Mouse (Mus musculus) layer of hippocampus, adult 9-11 months (tissue): ENCODE results near the gene Irs1.

Experiments used
- DNase-seq: peaks from one replicate; pipeline ENCODE4 v3.0.0; 2022

The Irs1 gene

DNA sequence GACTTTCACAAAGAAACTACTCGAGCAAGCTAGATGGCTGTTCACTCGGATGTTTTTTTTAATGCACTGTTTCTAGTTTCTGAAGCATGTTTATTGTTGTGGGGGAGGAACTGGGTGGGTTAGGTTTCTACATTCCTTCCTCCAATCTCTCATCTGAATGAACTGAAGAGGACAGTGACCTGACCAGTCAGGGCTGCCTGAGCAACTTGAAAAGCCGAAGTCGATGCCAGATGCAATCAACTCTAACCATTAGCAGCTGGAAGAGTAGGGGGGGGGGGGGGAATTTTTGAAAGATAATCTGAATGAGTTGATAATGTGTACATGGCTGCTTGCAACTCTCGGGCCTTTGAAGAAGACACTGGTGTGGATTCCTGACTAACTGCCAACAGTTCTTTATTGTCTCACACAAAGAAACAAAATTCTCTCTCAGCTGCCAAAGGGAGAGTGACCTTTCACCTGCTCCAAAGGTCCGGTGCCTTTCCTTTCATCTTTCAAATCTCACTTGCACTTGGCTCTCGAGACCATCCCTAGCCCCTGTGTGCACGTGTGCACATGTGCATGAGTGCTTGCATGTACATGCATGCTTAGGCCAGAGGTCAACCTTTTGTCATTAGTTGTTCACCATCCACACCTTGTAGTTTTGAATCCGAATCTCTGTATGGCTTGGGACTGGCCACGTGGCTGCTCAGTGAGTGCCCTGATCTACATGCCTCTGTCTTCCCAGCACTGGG is 43.8 kb downstream of the Irs1 start:
- no peak for DNase-seq

DNA sequence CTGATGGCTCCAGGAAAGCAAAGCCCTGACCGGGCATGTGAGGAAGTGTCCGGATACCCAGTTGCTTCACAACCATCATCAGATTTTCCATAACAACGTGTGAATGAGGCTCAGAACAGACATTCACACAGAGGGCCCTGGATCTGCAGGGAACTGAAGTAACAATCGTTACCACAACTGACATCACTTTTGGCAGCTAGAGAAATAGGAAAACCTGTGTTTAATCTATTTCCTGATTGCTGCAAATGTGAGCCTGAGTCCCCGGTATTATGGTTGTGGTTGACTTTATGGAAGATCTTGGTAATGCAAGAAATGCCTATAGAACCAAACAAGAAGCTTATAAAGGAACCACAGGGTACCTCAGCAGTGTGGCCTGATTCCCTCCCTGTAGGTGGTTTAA is 46.2 kb downstream of the Irs1 start:
- DNase-seq: no peak

DNA sequence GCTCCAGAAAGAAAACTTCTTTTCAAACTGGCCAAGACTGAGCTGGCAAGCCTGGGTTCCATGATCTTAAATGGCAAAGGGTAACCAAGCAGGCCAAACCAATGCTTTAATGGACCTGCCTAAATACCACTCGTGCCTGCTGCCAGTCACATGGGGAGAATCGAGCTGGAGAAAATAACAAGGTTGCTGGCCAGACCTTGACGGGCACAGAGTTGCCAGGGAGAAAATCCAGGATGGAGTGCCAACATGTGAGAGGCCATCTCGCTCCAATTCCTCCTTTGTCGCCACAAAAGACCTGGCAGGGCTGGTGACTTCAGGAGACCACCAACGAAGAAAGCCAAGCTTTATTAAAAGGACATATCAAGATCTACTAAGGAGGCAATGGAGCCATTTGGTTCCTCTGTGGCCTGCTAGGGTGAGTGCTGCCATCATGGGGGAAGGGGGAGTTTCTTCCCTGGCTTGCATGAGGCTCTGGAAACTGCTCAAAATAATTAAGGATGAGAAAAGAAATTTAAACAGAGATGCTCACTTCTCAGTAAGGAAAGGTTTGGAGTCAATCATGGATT is 47.9 kb downstream of the Irs1 start:
- DNase-seq: no peak

DNA sequence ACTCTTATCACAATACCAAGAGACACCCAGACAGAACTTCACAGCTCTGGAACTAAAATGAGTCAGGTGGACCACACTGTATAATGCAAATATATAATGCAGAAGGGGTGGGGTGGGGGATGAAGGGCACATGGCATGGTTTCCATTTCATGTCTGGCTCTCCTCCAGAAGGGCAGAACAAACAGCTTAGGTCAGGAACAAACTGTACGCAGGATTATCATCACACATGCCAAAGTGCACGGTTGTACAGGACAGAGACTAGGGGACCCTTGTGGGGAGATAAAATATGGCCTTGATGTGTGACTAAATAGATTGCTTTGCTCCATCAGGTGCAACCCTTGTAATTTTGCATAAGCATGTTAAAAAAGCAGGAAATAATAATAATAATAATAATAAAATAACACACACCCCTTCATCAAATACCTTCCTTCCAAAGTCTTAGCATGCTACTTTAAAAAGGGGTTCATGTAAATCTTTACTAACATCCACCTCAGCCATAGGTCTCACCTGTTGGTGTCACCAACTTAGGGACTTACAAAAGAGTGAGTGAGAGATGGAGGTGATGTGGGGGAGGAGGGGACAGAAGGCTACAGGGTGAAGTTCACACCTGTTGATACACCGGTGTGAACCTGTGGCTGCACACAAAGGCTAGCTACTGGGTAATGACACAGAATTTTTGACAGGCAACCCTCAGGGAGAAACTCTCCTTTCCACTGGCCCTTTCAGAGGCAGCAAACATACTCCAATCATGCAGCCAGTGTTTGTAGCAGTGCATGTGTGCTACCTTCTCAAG is 51.6 kb downstream of the Irs1 start:
- DNase-seq: no peak

DNA sequence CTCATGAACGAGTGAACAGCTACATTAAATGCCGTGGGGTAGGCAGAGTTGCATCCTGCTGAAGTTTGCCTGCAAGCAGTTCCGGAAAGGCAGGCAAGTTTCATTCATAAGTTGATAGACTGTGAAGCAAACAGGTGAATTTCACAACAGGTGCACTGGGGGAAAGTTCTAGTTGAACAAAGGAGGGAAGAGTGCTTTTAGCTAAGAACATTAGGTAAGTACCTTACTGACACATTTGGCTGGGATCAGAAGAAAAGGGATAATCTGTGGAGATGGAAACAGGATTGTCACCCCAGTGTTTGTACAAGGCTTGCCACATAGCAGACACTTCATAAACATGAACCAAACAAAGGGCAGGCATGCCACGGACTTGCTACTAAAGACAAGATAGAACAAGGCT is 53.0 kb downstream of the Irs1 start:
- no peak for DNase-seq

DNA sequence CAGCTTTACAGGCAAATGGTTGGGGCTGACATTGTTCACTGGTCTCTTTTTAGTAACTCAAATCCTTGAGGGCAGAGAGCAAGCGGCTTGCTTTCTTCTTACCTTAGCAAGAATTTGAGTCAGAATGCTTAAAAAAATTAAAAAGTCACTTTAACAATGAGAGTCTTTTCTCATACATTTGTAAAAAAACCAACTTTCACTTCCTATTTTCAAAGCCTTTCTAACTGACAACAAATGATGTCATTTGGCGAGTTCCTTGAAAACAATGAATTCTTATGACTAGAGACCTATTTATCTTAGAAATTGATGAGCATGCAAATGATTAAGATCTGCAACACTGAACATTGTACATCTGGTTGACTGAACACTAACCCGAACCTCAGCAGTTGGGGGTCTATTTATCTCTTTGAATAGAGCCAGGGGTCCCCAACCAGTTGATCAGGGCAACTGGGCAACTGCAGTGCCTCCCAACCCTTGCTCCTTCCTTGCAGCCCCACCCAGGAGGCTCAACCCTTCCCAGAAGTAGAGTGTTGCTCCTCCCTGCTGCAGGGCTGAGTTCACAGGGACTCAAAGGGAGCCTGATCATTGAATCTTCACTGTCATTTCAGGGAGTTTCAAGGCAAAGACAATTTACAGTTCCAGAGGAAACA is 55.6 kb downstream of the Irs1 start:
- DNase-seq: no peak

DNA sequence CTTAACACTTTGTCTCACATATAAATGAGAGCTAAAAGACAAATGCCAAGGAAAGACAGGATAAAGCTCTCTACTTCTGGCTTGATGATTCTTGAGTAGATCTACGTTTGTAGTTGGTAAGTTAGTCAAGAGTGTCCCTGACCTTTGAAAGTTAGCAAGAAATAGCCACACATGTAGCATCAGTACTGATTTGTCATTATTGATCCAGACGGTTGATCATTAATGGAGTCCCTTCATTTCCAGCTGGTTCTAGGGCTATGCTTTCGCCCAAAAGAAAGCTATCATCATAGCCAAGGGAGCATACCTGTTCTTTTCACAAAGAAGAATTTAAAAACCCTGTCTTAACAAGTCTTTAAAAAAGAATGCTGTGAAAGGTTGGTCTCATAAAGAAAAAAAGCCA is 56.6 kb downstream of the Irs1 start:
- DNase-seq: no peak

DNA sequence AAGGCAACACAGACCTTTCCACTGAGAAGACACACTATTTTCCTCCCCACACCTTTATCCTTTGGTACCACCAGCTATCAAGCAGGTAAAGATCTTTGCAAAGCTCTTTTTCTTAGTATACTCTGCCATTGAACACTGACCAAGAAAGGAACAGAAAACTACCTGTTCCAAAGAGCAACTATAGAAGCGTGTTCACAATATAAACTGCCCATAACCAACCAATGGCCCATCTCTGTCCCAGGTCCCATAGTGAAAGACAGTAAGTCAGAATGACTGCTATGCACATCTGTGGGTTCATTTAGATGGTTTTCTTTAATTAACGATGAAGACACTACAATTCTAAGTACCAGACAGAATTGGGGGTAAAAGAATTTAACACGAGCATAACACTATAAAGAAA is 58.4 kb downstream of the Irs1 start, which contains the start of gene Gm9747:
Gene Gm9747 (plus strand): TSS at position 301 of the 400 bp plus-strand sequence.
- DNase-seq: no peak

DNA sequence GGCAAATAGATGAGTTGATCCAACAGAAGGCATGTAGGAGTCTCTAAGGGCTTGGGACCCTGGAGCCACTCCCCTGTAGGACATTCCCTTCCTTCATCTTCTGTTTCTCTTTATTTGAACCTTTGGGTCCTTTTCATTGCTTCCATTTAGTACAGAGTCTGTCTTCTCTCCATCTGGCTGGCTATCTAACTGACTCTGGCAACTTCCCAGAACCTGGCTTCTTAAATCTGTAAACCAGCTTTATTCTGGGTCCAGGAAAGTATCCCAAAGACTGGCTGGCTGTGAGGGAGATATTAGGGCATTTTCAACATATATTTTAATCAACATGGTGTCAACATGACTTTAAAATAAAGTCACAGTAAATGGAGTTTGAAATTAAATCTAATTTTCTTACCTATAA is 62.4 kb downstream of the Irs1 start:
- no peak for DNase-seq

DNA sequence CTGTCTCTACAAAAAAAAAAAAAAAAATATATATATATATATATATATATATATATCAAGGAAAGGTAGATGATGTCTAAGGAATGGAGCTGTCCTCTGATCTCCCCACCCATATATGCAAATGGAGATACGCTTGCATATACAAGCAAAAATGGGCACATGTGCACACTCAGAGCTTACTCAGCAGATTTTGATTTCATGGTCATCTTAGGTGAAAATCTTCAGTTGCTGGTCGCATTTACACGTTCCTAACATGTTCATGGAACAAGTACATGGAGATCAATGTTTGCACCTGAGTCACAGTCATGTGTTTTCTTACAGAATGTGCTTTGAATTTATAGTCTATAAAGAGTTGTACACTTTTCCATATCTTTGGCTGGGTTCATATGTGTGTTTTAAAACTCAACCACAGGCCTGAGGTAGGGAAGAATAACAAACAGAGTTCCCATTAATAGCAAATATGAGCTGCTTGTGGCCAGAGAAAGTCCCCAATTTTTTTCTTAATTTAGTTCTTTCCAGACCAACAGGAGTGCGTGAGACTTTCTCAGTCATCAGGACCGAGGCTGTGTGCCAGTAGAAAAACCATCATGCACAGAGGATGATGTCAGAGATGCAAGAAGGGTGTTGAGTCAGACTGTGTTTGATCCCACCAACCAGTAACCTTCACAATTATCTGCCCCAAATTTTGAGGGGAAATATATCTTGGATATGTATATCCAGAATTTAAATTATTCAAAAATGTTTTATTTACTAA is 68.0 kb downstream of the Irs1 start:
- DNase-seq: no peak

DNA sequence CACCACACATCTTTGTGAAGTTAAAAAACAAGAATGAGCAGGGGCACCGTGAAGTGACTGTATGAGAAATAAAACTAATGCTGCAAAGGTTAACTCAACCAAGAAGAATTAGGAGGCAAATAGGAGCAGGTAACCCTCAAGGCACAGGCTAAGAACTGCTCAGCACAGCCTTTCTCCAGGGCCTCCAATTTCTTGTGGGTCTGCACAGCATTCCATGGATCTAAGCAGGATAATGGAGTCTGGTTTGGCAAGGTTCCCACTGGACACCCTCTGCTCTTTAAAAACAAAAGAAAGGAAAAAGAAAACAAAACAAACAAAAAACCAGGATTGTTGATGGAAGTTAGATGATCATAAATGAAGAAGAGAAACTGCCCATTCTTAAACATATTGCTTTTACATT is 69.8 kb downstream of the Irs1 start:
- DNase-seq: no peak

DNA sequence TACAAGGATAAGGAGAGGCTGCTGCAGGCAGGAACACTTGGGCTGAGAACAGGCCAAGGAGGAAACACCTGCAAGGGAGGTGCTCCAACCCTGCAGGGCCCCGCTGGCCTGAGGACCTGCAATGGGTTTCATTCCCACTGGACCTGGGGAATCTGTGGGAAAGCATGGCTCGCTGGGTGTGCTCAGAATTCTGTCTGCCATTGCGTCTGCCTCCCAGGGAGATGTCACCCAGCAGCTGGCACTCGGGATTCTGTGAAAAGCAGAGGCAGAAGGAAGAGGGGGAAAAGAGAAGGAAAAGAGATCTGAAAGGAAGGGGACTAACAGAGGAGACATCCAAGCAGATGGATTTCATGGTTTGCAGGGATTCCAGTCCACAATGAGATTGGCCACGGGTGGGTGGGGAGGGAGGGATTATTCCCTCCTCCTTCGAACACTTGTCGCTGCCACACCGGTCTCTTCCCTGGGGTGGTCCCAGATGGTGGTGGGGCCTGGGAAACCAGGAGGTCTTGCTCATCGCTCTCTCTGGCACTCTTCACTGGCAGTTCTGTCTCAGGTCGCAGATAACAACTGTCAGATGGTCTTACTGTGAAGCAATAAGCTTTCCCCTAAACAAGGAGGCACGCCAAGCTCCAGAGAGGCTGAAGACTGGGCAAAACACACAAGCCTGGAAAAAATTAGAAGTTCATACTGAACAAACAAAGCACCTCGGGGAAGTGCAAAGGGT is 70.4 kb downstream of the Irs1 start:
- no peak for DNase-seq

DNA sequence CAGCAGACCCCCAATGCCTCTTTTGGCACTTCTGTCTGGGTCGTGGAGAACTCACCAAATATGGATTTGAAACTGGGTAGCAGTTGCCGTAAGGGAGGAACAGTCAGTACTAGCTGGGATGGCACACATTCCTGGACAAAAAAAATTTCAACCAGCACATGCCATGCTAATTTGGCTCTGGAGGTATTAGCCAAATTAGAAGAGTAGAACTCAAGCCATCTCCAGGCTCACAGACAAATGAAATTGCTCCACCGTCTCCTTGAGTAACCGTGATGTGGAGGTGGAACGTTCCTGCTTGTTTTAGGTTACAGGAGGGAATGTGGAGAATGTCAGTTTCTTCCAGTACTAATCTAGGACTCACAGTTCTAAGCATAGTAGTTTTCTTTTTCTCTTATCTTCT is 83.7 kb downstream of the Irs1 start:
- DNase-seq: no peak

DNA sequence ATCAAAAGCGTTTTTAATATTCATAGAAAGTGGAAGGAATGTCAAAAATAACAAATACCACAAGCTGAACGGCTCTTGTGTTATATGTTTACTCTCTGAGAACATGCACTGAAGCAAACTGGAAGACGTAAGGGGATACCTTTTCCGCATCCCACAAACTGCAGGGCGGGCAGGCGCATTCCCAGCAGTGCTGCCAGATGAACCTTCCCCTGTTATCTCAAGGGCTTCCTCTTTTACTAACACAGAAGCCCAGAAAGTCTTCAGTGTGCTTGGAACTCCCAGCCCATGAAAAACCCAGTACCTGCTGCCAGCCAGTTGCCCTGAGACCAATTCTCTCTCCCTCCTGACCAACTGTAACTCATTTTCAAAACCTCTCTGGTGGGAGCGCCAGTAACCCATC is 90.6 kb downstream of the Irs1 start:
- DNase-seq: no peak

DNA sequence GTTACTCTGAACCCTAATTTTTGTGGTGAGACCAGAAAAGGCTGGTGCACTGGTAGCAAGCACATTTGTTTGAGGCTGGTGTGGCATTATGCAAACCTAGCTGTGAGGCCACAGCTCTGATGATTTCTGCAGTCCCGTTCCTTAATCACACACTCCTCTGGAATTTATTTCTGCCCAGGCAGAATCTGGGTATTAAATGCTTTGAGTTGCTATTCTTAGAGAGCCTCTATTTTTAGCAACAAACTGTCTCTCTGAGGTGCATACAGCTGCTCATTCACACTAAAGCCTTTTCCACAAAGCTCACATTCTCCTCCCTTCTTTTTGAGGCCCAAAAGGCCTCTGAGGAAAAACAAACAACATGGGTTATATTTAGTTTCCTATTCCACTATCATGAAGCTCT is 91.3 kb downstream of the Irs1 start:
- no peak for DNase-seq

DNA sequence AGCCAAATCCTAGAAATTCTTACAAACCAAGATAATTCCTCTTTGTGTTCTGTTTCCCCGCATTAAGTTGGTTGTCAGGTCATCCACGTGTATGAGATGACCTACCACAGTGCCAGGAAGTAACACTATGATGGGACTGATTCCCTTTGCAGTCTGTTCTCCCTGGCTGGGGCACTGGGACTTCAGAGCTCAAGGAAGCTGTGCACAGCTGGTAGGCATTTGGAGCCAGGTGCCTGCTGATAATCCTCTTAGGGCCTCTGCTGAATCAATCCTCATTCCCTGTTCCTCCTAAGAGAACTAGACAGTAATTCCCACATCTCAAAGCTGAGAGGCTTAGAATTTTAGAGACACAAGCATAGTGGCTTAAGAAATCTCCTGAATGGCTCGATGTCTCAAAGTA is 99.6 kb downstream of the Irs1 start:
- DNase-seq: no peak

DNA sequence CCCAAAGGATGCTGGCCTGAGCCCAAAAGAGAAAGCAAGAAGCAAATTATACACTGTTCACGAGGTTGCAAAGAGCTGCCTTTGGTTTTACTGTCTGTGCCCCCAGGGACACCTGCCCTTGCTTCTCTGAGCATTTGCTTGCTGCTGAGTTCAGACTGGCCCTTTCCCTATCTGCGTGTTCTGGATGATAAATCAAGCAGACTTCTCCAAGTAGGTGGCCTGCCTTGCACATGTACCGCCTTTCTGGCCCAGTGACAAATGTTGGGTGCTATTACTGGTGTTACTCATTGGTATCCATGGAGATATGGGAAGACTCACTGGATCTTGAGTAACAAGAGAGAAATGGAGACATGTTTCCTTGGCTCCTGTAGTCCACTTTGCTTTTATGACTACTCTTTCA is 101.7 kb downstream of the Irs1 start:
- DNase-seq: peak; percentile 66

DNA sequence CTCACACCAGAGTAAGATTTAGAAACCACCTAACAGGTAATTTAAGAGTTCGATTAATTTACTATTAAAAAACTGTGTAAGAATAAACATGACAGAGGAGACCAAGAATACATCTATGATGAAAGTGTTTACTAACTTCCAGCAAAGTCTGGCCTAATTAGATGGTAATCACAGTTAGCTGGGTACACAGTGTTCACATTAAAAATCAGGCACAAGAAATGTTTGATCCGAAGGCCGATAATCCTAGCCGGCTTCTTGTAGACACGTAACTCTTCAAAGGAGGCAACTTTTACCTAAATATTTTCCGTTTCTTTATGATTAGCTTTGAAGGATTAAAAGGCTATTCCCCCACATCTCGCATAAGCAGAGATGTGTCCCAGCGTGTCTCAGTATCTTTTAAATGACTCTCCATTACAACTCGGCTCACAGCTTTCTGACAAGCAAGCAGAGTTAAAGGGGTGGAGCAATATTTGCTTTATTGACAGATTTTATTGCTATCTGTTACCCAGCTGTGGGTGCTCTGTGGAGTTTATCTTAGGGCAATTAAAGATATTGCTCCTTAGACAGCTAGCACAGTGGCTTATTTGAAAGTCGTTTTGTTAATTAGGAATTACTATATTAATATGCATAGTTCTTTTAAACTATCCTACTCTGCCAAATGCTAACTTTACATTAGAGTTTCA is 102.5 kb downstream of the Irs1 start:
- no peak for DNase-seq

DNA sequence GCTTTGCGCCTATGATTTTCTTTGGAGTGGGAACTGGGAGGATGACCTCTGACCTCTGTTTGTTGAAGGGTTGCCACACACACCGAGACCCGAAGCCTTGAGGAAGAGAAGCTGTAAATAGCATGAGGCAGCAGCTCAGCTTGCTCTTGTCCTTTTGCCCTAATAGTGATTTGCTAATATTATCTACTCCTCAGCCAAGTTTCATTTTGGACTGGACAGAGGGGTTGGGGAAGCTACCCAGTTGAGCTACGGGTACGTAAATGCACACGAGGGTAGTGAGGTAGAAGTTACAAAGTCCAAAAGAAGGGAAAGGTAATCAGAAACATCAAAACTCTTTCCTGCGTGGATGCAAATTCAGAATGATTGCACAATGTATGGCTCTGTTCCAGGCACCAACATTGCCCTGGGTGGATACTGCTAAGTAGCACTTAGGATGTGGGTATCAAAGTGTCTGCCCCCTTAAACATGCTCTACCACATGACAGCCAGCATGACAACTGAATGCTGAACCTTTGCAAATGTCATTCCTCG is 107.2 kb downstream of the Irs1 start:
- DNase-seq: no peak
